ENCODE assay signal across 12 mouse cellular contexts in genomic region chr1:155353096-155353495, GRCm38 (mm10).
DNase-seq lines count a peak whose midpoint lies in the region; ATAC-seq and TF ChIP-seq lines count a peak whose summit lies in the region.
"Had no signal": no experiment of that assay in that cellular context is flagged by ENCODE, and none has a peak within 500 bp of the region (broad histone marks: within the 10 kb centered on the region; RNA-seq: fewer than 3 reads in every experiment).

No protein-coding gene starts in this region.

- no peak for ATAC-seq in CD4-positive, CD25-positive, alpha-beta regulatory T cell, adult 4 months
- ATAC-seq: forebrain, embryonic 16.5 days had no signal

- intact Hi-C loops in left cerebral cortex, postnatal 4 days (cut with DNase I), result no loop called here
- intact Hi-C loops in left cerebral cortex, postnatal 10 days (cut with DNase I), result no loop called here

- DNase-seq in heart, adult 18-20 months, result peak; percentile 6 to 38
- no peak for DNase-seq in heart, adult 8-10 months (ENCODE audit: low spot score)
- DNase-seq in left cerebral cortex, postnatal 4 days, result peak; percentile 14
- DNase-seq in left cerebral cortex, postnatal 10 days (ENCODE audit: extremely low spot score in 1 of 2, low spot score in 2 of 2), result no peak
- peak; percentile 25 for DNase-seq in MN1 (ENCODE audit: low spot score)
- DNase-seq in brain, embryonic 14.5 days (ENCODE audit: low read depth), result peak; percentile 35
- DNase-seq: gastrocnemius, postnatal 14 days; kidney, adult 11 months; right cerebral cortex, postnatal 14 days; thymus, postnatal 14 days had no signal

- no peak for TF ChIP-seq POLR2A in brain, embryonic 14.5 days (IDR thresholded peaks at IDR 0.05; ENCODE audit: borderline replicate concordance, extremely low read depth, insufficient read depth, insufficient read length, poor library complexity, severe bottlenecking)

- no peak for TF ChIP-seq CTCF in brain, embryonic 14.5 days (IDR thresholded peaks at IDR 0.05; ENCODE audit: borderline replicate concordance, extremely low read depth, insufficient read depth, insufficient read length)

Comparison
In these comparisons a context has a peak if more than half of its experiments do, and no peak if none do; other contexts are left out.
1. DNase-seq: peak in heart, adult 18-20 months (2 of 2), left cerebral cortex, postnatal 4 days (single experiment), MN1 (single experiment) and brain, embryonic 14.5 days (single experiment); none in heart, adult 8-10 months (single experiment) and left cerebral cortex, postnatal 10 days (0 of 2).